Mouse (Mus musculus) small intestine, adult 2 months (tissue): Measurements from ENCODE around the gene 4930563M21Rik.

Experiments
- CTCF ChIP-seq: fragments of 200-500 bp; IDR thresholded peaks from 2 replicates; pipeline ENCODE4 v1.5.1; 2012; ENCODE audit warnings: low read depth, mild to moderate bottlenecking, control low read depth, inconsistent platforms, low read length, moderate library complexity, mixed read lengths; ENCODE audit not compliant: insufficient replicate concordance, insufficient read length; ENCODE audit errors: extremely low read depth
- POLR2A ChIP-seq: fragments of 200-500 bp; IDR thresholded peaks from 2 replicates; pipeline ENCODE4 v1.6.1; 2012; ENCODE audit warnings: low read depth, mild to moderate bottlenecking, control low read depth, inconsistent platforms, low read length, moderate library complexity

DNA sequence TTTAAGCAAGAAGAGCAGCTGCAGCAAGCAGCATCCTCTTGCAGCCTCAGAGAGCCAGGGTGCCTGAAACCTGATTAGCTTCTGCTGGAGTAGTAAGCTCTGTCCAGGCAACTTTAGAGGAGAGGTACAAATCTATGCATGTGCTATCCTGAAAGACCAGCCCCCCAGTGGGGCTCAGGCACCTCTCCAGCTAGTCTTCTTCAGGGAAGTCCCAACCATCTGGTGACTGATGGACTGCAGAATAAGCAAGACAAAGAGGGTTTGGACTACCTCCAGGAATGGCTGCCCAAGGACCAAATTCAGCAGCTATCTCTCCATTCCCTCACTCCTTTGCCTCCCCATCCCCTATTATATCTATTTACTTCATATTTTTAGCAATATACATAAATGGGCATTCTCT, 69.0 kb downstream of the 4930563M21Rik start:
- no peak for TF ChIP-seq CTCF
- TF ChIP-seq POLR2A, result no peak
